Mouse (Mus musculus): ENCODE measurements at regions not wholly inside any gene's neighbourhood (a gene's known extent, or its start where the extent isn't known, plus 50 kb on each side); places are given as distances from the start of the nearest gene placed in this dataset.

GRCm38 (mm10) chr9:115526981-115527380, 216.8 kb upstream of the Stt3b start:
- TF ChIP-seq CTCF (IDR thresholded peaks at IDR 0.05; ENCODE audit: low read depth) (no peak), EP300 (IDR thresholded peaks at IDR 0.05; ENCODE audit: low read depth) (no peak)
